Mouse (Mus musculus) forebrain, embryonic 15.5 days (tissue): ENCODE measurements around the gene Naaladl1. TPM values are rescaled to one million over a fixed set of nuclear protein-coding genes. Genes with fewer than 3 reads are reported as not detected.

ENCODE experiments used
- ATAC-seq: fragments of 200-750 bp; cut with Nextera tagmentation; replicated peaks from 2 replicates; pipeline ENCODE4 v1.8.0; 2017; ENCODE audit warnings: mild to moderate bottlenecking, moderate TSS enrichment, moderate library complexity
- H3K27ac ChIP-seq: fragments of 300-500 bp; sonication (generic); replicated peaks from 2 replicates; pipeline ENCODE4 v1.5.1; 2015; ENCODE audit warnings: mild to moderate bottlenecking, inconsistent platforms
- H3K27me3 ChIP-seq: fragments of 300-500 bp; sonication (generic); 2 replicates; pipeline ENCODE4 v1.6.1; 2015; ENCODE audit warnings: inconsistent platforms
- H3K36me3 ChIP-seq: fragments of 300-500 bp; sonication (generic); 2 replicates; pipeline ENCODE4 v1.6.1; 2015; ENCODE audit warnings: mild to moderate bottlenecking, inconsistent platforms
- H3K4me1 ChIP-seq: fragments of 300-500 bp; sonication (generic); 2 replicates; pipeline ENCODE4 v1.6.1; 2015; ENCODE audit warnings: inconsistent platforms
- H3K4me2 ChIP-seq: fragments of 300-500 bp; sonication (generic); replicated peaks from 2 replicates; pipeline ENCODE4 v1.6.1; 2015; ENCODE audit warnings: mild to moderate bottlenecking, inconsistent platforms
- H3K4me3 ChIP-seq: fragments of 300-500 bp; sonication (generic); 2 replicates; pipeline ENCODE4 v1.5.1; 2015; ENCODE audit warnings: mild to moderate bottlenecking, inconsistent platforms
- H3K9ac ChIP-seq: fragments of 300-500 bp; sonication (generic); replicated peaks from 2 replicates; pipeline ENCODE4 v1.6.1; 2015; ENCODE audit warnings: mild to moderate bottlenecking, inconsistent platforms
- H3K9me3 ChIP-seq: fragments of 300-500 bp; sonication (generic); 2 replicates; pipeline ENCODE4 v1.6.1; 2016; ENCODE audit warnings: inconsistent platforms
- WGBS: fragments of 180-500 bp; shearing (Covaris S2); methylation state at CpG from one replicate; pipeline ENCODE4 v1.1.7; 2015; ENCODE audit warnings: mixed read lengths; 5-methylcytosine and 5-hydroxymethylcytosine counted together
- polyA plus RNA-seq: library from polyadenylated mRNA; unstranded; fragments of >200 nt; fragmentation: Nextera tagmentation; extraction: Ambion mirVana; gene quantifications from 2 replicates; pipeline ENCODE4 v1.2.1, GENCODE M21; 2015

Naaladl1 gene
- polyA plus RNA-seq, 1 experiment from 2014 or later: 0.53 TPM

DNA sequence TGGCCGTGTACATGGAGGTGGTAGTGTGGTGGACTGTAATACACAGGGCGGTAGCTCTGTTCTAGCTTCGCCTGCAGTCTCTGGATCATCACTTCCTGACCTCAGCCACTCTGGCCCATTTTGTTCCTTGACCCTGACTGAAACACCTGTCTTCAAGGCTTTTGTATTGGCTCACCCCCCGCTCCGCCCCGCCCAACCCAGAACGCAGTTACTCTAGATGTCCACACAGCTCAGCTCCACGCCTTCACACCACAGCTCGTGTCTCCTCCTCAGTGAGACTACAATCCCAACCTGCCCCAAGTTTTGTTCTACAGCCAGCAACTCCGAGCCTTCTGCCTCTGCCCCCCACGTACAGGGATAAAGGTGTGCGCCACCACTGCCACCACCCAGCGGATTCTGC is 16.7 kb upstream of the Naaladl1 start:
- H3K4me3 ChIP-seq: no peak overlapping the region
- no peaks in the 10 kb centered on the region for H3K9me3 ChIP-seq
- 95% methylated on average over 13 of the region's 13 CpGs for WGBS
- peaks cover 16% of the 10 kb centered on the region for H3K4me1 ChIP-seq
- H3K4me2 ChIP-seq: no peak overlapping the region
- 0 out of 2 replicates have a peak, but pooled peaks cover 3% of the 10 kb centered on the region for H3K36me3 ChIP-seq
- no peaks in the 10 kb centered on the region for H3K27me3 ChIP-seq
- H3K27ac ChIP-seq: no peak overlapping the region
- no peak for ATAC-seq
- H3K9ac ChIP-seq: no peak overlapping the region

DNA sequence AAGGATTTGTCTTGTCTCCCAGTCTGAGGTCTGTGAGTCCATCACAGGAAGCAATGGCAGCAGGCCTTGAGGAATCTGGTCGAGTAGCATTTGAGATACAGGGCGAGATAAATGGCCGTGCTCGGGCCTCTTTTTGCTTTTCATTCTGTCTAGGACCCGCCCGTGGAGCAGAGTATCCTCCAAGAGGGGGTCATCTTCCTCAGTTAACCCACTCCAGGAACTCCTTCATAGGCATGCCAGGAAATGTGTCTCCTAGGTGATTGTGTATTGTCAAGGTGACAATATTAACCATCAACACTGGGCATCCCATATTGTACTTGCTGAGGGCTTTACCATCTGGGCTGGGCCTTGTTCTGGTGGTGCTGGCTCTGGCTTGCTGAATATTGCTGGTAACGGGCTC is 11.5 kb upstream of the Naaladl1 start, which contains the start of gene AC131692.1:
AC131692.1 (plus strand) TSS at position 301 of the 400 bp plus-strand sequence.
- Histone ChIP-seq H3K4me3 (no peak within 1 kb of the TSS), H3K27ac (no peak within 1 kb of the TSS), H3K4me1 (no peaks in the 10 kb centered on the region), H3K4me2 (no peak within 1 kb of the TSS), H3K9me3 (no peaks in the 10 kb centered on the region), H3K36me3 (0 out of 2 replicates have a peak, but pooled peaks cover 3% of the 10 kb centered on the region), H3K9ac (no peak within 1 kb of the TSS), H3K27me3 (no peaks in the 10 kb centered on the region)
- 94% methylated on average over 7 of the region's 7 CpGs for WGBS
- no peak for ATAC-seq

DNA sequence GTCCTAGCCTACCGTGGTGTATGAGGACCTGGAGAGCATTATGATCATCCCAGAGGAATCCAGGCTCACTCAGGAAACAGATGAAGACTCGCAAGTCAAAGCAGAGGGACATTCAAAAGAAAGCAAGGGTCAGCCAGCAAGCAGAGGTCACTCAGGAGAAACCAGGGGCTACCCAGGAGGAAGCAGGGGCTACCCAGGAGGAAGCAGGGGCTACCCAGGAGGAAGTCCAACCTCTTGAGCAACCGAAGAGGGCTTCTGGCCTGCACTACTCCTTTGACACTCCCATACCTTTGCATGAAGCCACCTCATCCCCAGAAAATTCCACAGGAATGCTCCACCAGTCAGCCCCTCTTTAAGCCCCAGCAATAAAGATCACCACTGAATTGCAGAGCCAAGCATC is 7.7 kb upstream of the Naaladl1 start:
- Histone ChIP-seq H3K27me3 (no peaks in the 10 kb centered on the region), H3K9me3 (no peaks in the 10 kb centered on the region), H3K36me3 (no peaks in the 10 kb centered on the region), H3K27ac (no peak overlapping the region), H3K4me3 (no peak overlapping the region), H3K9ac (no peak overlapping the region), H3K4me2 (no peak overlapping the region), H3K4me1 (no peaks in the 10 kb centered on the region)
- no peak for ATAC-seq
- 91% methylated on average over 3 of the region's 3 CpGs for WGBS

DNA sequence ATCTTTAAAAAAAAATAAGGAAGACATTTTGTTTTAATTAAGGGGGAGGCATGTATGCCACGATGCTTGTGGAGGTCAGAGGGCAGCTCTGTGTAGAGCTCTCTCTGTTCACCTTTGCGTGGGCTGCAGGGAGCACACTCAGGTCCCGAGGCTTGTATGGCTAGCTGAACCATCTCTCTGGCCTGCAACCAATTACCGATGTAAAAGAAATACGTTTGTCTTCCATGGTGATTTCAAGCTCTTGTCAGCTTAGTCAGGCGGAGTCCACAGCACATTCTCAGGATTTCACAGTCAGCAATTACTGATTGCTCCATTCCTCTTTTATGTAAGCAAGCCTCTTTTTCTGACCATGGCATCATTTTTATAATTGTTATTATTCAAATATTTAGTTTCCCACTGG is 4.4 kb upstream of the Naaladl1 start:
- 83% methylated on average over 6 of the region's 6 CpGs for WGBS

DNA sequence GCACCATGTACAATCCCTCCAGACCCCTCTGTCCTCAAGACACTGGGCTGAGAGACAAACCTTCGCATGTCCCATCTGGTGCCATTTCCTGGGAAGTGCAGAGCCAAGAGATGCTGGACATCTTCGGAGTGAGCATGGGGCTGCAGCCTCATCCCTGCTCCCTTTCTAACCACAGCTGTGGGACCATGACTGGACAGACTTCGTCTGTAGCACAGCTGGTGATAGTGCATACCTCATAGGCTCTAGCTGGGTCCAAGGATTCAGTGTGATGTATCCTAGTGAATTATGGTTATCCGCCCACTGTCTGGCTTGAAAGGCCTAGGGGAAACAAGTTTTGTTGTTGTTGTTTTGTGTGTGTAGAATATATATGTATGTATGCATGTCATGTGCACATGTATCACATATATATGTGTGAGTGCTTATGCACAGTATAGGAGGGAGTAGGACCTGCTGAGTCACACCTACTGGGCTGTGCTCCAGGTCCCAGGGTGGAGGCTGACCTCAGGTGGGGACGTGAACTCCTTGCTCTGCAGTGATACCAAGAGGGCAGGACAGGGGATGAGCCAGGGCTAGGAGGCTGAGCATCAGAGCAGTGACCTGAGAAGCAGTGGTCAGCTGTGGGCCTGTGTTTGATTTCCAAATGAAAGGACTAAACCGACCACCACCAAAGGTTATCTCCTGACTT is 3.3 kb upstream of the Naaladl1 start:
- WGBS: 81% methylated on average over 6 of the region's 6 CpGs
- ATAC-seq: no peak

More for the DNA sequence above, 4.4 kb upstream of the Naaladl1 start:
- Histone ChIP-seq H3K4me3 (no peak overlapping the region), H3K27ac (no peak overlapping the region), H3K27me3 (no peaks in the 10 kb centered on the region), H3K9me3 (no peaks in the 10 kb centered on the region), H3K9ac (no peak overlapping the region), H3K4me1 (no peaks in the 10 kb centered on the region), H3K4me2 (no peak overlapping the region), H3K36me3 (no peaks in the 10 kb centered on the region)
- no peak for ATAC-seq

DNA sequence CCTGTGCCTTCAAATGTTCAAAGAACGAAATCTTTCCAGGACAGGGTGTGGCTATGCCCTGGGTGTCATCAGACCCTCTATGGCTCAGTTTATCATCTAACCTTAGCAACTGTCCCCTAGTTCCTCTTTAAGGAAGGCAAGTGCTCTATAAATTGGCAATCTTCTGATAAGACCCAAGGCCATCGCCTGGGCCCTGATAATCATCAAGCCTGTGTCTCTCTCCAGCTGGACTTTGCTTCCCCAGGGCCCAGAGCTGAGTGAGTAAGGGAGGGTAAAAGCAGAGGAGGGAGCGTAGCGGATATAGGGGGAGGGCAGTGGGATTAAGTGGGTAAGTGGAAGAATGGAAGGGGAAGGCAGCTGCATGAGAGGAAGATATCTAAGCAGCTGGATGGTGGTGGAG is 1.1 kb upstream of the Naaladl1 start:
- no peaks in the 10 kb centered on the region for H3K9me3 ChIP-seq
- no peak overlapping the region for H3K9ac ChIP-seq
- 90% methylated on average over 4 of the region's 4 CpGs for WGBS
- no peaks in the 10 kb centered on the region for H3K36me3 ChIP-seq
- H3K4me1 ChIP-seq: no peaks in the 10 kb centered on the region
- no peak overlapping the region for H3K27ac ChIP-seq
- ATAC-seq: no peak
- no peaks in the 10 kb centered on the region for H3K27me3 ChIP-seq
- no peak overlapping the region for H3K4me2 ChIP-seq
- H3K4me3 ChIP-seq: no peak overlapping the region

More for the DNA sequence above, 3.3 kb upstream of the Naaladl1 start:
- Histone ChIP-seq H3K4me3 (no peak overlapping the region), H3K27me3 (no peaks in the 10 kb centered on the region), H3K4me2 (no peak overlapping the region), H3K36me3 (no peaks in the 10 kb centered on the region), H3K9me3 (no peaks in the 10 kb centered on the region), H3K4me1 (no peaks in the 10 kb centered on the region), H3K27ac (no peak overlapping the region), H3K9ac (no peak overlapping the region)

DNA sequence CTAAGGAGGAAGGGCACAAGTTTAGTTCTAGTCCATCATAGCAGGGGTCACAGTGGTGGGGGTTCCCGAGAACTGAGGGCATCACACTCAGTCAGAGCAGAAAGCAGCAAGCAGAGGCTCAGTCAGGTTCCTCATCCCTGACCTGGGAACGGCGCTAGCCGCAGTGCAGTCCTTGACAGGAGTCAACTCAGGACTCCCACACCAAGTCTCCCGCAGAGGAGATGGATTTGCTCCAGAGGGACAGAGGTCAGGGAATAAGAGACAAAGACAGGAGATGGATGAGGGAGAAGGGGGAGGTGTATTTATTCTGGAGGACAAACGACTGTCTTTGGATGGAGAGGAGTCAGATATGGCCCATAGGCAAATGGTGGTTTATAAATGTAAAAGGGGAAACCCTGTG is 7.5 kb downstream of the Naaladl1 start:
- Histone ChIP-seq H3K27me3 (no peaks in the 10 kb centered on the region), H3K4me1 (peaks cover 14% of the 10 kb centered on the region), H3K9me3 (no peaks in the 10 kb centered on the region), H3K4me3 (no peak overlapping the region), H3K9ac (no peak overlapping the region), H3K27ac (no peak overlapping the region), H3K36me3 (peaks cover 20% of the 10 kb centered on the region), H3K4me2 (no peak overlapping the region)
- ATAC-seq: no peak
- whole genome bisulfite sequencing: 76% methylated on average over 6 of the region's 6 CpGs

DNA sequence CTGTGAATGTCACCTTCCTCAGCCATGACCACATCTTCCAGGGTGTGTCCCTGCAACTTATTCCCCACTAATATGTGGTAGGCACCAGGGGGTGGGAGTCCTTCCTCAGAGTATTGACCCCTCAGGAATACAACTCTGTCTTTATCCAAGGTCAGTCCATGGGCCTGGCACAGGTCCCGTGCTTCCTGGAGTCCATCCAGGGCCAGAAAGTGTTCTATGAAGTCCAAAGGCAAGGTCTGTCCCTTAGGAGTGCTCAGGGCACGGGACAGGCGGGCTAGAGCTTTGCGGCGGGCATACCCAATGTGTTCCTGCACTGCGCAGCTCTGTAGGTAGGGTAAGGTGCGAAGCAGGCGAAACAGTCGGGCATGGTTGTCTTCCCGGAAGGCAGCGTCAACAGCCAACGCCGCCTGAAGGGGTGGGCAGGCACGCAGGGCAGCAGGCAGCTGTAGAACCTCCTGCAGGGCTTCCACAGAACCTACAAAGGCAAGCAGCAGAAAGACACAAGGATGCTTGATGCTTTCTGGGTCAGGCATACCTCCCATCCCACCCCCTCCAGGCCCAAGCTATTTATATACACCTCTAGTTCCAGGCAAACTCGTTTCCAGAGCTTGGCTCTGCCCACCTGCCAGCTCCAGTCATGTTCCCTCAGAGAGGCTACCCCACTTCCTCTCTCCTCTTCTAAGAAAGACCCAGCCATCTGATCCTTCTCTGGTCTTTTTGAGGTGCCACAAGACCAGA is 10.7 kb downstream of the Naaladl1 start:
- H3K4me1 ChIP-seq: peaks cover 26% of the 10 kb centered on the region
- H3K4me3 ChIP-seq: no peak overlapping the region
- no peak overlapping the region for H3K4me2 ChIP-seq
- no peaks in the 10 kb centered on the region for H3K27me3 ChIP-seq
- 92% methylated on average over 15 of the region's 15 CpGs for WGBS
- no peak overlapping the region for H3K9ac ChIP-seq
- no peak for ATAC-seq
- peaks cover 20% of the 10 kb centered on the region for H3K36me3 ChIP-seq
- H3K9me3 ChIP-seq: no peaks in the 10 kb centered on the region
- H3K27ac ChIP-seq: no peak overlapping the region

DNA sequence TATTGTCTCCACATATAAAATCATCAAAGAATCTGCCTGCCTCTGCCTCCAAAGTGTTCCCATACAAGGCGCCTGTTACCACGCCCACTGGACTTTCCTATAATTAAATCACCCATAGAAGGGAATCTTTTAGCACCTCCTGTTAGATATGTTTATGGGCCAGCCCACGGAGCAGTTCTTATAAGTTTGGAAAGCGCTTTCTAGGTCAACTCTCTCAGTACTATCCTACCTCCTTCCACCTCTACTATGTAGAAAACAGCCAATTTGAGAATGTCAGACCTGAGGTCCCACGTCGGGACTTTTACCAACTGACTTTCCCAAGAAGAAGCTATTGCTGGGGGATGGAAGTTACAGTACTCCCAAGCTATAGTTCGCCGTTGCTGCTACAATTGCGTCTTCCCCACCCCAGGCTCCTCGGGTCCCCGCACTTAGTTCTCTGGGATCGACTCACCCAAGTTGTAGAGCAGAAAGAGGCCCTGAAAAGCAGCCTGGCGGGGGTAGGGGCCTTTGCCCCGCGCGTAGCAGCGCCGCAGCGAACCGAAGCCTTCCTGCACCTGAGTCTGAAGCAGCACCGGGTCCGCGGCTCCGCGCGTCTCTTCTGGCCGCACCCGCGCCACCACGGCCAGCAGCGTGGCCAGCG is 11.9 kb downstream of the Naaladl1 start:
- no peaks in the 10 kb centered on the region for H3K9me3 ChIP-seq
- H3K27ac ChIP-seq: peak overlapping the region; percentile 96
- peaks cover 26% of the 10 kb centered on the region for H3K4me1 ChIP-seq
- 0 out of 2 replicates have a peak, but pooled peaks have one; percentile 2 for ATAC-seq
- 5% methylated on average over 32 of the region's 32 CpGs for WGBS
- peaks cover 18% of the 10 kb centered on the region for H3K36me3 ChIP-seq
- no peaks in the 10 kb centered on the region for H3K27me3 ChIP-seq
- peak overlapping the region; percentile 82 for H3K4me2 ChIP-seq
- H3K9ac ChIP-seq: peak overlapping the region; percentile 86
- H3K4me3 ChIP-seq: peak overlapping the region; percentile 84

DNA sequence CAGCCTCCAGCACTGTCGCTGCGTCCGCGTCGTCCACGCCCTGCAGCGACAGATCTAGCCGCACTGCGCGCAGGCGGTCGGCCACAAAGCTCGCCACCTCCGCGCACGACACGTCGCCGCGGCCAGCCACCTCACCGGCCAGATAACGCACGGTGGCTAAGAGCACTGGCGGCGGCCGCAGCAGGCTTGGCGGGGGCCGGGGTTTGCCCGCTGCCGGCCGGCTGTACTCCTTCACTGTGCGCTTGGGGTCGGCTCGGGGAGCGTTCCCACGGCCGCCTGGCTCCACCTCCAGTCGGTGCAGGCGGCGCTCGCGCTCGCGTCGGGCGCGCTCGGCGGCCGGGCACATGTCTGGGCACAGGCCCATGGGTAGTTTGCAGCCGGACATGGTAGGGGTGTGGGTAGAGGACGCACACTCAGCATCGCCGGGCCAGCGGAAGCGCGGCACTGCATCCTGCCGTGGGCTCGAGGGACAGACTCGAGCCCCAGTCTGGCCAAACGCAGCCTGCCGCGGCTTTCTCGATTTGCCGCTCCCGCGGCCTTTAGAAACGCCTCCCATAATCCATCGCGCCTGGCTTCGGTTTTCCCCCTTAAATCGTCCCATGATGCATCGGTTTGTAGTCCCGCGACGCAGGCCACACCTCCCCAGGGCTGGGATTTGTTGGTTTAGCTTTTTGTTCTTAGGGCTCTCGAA is 12.5 kb downstream of the Naaladl1 start, which contains the start of gene Sac3d1:
Sac3d1 (minus strand) TSS at position 665 of the 691 bp plus-strand sequence.
- Histone ChIP-seq H3K4me1 (peaks cover 26% of the 10 kb centered on the region), H3K27me3 (no peaks in the 10 kb centered on the region), H3K4me3 (peak within 1 kb of the TSS; percentile 84), H3K27ac (peak within 1 kb of the TSS; percentile 96), H3K36me3 (peaks cover 18% of the 10 kb centered on the region), H3K4me2 (peak within 1 kb of the TSS; percentile 82), H3K9me3 (no peaks in the 10 kb centered on the region), H3K9ac (peak within 1 kb of the TSS; percentile 86)
- peak; percentile 89 for ATAC-seq
- under 1% methylated on average over 77 of the region's 77 CpGs for WGBS

DNA sequence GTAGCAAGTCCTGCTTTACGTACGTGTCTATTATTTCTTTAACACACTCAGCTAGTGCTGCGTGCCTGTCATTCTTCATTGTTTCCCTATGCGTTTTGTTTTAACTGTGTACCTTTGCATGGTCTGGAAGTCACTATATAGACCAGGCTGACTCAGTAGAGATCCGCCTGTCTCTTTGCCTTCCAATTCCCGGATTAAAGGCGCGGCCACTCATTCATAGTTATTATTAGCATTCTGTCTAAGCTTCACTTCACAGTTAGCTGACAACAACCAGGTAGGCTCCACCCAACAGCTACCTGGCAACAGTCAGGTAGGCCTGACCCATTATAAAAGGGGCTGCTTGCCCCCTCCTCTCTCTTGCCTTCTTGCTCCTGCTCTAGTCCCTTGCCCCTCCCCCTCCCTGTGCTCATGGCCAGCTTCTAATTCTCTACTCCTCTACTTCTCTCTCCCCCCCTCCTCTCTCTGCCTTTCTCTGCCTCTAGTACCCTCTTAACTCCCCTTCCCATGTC is 13.1 kb downstream of the Naaladl1 start:
- Histone ChIP-seq H3K4me2 (peak overlapping the region; percentile 82), H3K9me3 (no peaks in the 10 kb centered on the region), H3K36me3 (peaks cover 18% of the 10 kb centered on the region), H3K4me1 (peaks cover 32% of the 10 kb centered on the region), H3K9ac (peak overlapping the region; percentile 86), H3K27me3 (no peaks in the 10 kb centered on the region), H3K4me3 (peak overlapping the region; percentile 84), H3K27ac (peak overlapping the region; percentile 96)
- peak; percentile 35 for ATAC-seq
- WGBS: under 1% methylated on average over 8 of the region's 8 CpGs
